Mouse (Mus musculus) ovary, postnatal 36 days (tissue): Measurements from ENCODE around the gene Nt5dc2.

Experiments used
- DNase-seq: peaks from one replicate; pipeline ENCODE4 v3.0.0; 2022; ENCODE audit warnings: low spot score, mixed read lengths

The Nt5dc2 gene

GRCm38 (mm10) chr14:31130236-31131220 lies at the start of gene Nt5dc2:
Gene Nt5dc2, plus strand, starts transcription at chr14:31131053.
- DNase-seq: peak; percentile 92

DNA sequence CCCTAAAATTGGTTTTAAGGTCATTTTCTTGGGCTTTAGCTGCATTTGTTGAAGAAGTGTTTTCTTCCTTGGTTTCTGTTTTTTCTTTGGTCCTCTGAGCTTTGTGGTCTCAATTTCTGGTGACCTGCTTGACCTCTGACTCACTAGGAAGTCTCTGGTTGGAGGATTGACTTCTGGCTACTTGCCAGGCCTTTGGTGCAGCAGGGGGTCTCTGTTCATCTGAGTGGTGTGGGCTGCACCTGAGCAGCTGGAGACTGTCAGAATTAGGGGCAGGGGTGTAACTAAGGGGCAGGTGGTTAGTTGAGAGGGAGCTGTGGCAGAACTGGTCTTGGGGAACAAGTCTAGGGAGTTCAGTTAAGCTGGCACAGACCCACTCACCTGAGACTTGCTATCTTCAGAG lies 49.7 kb upstream of the Nt5dc2 start:
- DNase-seq: no peak

GRCm38 (mm10) chr14:31087433-31087832 lies 43.4 kb upstream of the Nt5dc2 start:
- DNase-seq: no peak

- no peak for DNase-seq
Measured at GRCm38 (mm10) chr14:31088515-31088914, 42.3 kb upstream of the Nt5dc2 start.

DNA sequence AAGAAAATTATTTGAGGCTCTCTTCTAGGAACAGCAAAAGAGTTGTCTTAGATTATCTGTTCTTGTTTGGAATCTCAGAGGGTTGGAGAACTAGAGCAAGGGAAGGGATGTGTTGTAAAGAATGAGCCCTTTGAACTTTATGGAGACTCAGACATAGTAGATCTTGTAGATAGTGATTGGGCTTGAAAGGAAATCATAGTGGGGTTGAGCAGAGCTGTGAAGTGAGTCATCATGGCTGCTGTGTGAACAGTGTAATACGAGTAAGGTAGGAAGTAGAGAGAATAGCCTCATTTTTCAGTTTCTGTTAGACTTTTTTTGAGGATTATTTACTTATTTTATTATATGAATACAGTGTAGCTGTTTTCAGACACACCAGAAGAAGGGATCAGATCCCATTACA lies 40.9 kb upstream of the Nt5dc2 start:
- no peak for DNase-seq

DNA sequence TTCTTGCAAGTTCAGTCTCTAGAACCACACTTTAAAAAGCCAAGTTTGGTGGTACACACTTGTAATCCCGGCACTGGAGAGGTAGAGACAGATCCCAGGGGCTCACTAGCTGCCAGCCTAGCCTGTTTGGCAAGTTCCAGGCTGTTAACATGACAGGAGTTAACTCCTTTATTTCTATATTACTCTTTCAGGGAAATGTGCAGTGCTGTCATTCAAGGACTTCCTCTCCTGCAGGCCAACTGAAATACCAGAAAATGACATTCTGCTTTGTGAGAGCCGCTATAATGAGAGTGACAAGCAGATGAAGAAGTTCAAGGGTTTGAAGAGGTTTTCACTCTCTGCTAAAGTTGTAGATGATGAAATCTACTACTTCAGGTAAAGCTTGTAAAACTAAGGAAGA lies 25.7 kb upstream of the Nt5dc2 start:
- no peak for DNase-seq

DNA sequence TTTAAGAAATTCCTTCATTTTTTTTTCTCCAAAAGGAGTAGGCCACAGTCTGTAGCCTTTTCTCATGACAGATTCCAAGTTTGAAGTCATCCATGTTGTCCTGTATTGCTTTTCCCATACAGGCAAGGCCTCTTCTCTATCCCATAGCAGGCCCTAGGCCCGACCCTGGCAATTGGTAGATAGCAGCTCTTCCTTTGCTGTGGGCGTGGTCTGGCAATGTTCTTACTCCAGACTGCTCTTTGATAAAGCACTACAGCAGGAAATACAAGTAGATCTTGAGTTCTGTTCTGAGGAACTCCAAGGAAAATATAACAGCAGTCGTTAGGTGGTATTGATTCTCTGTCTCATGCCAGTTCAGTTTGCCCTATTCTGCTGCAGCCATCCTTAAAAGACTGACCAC lies 20.2 kb upstream of the Nt5dc2 start:
- DNase-seq: no peak

GRCm38 (mm10) chr14:31112187-31112586 lies 18.7 kb upstream of the Nt5dc2 start:
- DNase-seq: no peak

GRCm38 (mm10) chr14:31114011-31114410 lies 16.8 kb upstream of the Nt5dc2 start:
- DNase-seq: no peak

DNA sequence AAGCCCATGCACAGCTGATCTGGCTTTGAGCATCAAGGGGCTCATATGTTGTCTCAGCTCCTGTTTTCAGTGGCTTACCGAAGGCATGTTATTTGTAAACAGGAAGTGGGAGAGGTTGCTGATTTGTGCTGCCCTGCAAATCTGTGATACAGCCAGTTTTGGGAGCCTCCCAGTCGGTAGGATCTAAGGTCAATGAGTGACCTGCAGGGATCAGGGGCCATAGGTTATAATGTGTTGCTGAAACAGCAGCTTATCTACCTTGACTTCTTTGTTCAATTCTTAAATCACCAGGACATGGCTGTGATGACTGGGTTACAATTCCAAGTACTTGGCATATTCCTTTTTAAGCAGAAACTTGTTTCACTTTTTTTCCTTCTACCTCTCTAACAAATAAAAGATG lies 15.3 kb upstream of the Nt5dc2 start:
- DNase-seq: no peak

- no peak for DNase-seq
Measured at GRCm38 (mm10) chr14:31125106-31126075, 5.5 kb upstream of the Nt5dc2 start.

DNA sequence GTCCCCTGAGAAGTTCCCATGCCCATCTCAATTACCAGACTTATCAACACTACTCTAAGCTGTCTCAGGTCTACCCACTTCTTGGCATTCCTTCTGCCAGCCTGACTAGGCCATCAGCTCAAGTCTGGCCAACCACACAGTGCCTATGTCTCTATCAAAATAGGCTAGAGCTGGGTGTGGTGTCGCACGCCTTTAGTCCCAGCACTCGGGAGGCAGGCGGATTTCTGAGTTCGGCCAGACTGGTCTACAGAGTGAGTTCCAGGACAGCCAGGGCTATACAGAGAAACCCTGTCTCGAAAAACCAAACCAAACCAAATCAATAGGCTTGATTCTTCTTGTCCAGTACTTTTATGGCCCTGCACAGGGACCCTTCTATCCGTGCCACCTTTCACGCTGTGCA lies 4.0 kb upstream of the Nt5dc2 start:
- no peak for DNase-seq

DNA sequence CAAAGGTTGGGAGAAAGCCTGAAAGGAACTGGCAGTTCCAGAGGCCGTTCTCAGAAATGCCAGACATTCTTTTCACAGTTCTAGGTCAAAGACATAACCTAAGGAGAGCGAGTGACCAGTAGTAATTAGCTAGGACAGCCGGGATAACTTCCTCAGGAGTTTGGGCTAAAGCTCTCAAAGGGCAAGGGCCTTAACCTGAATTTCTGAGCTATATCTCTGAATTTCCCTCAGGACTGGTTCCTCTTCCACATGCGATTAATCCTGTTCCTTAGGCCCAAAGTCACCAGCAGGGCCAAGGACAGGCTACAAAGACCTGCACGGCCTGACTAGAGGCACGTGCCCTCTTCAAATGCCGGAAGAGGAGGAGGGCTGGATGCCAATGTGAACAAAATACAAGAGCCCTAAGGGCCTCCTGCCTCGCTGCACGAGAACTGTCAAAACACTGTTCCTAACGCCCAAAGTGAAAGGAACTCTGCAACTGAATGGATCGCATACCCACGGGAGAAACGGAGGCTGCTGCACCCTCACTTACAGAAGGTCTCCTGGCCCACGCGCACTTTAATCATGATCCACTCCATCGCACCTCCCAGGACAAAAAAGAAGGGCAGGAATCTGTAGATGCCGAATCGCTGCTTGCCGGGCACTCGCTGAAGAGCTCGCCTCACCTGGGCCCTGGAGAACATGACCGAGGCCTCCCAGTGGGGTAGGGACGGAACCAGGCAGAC lies 2.6 kb upstream of the Nt5dc2 start:
- DNase-seq: peak; percentile 46

DNA sequence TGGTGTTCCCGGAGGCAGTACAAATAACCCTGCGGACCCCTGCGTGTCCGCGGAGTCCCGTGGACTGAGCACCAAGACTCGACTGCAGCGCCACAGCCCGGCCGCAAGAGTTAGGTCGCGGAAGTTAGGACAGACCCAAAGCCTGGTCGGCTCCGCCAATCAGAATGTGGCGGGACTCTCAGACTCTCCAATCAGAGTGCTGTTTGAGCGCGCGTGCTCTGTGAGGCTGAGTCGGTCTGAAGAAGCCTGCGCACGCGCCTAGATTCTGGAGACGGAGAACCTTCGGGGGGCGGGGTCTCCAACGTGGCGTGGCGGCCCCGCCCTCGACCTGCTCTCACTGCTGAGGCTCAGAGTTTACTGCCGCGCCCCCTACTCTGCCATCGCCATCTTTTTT lies 2.0 kb upstream of the Nt5dc2 start, which contains the start of gene Smim4:
TSS of gene Smim4 (minus strand) at position 131 of the 394 bp plus-strand sequence.
- peak; percentile 96 for DNase-seq

GRCm38 (mm10) chr14:31129326-31130235 lies 1.3 kb upstream of the Nt5dc2 start:
- no peak for DNase-seq

DNA sequence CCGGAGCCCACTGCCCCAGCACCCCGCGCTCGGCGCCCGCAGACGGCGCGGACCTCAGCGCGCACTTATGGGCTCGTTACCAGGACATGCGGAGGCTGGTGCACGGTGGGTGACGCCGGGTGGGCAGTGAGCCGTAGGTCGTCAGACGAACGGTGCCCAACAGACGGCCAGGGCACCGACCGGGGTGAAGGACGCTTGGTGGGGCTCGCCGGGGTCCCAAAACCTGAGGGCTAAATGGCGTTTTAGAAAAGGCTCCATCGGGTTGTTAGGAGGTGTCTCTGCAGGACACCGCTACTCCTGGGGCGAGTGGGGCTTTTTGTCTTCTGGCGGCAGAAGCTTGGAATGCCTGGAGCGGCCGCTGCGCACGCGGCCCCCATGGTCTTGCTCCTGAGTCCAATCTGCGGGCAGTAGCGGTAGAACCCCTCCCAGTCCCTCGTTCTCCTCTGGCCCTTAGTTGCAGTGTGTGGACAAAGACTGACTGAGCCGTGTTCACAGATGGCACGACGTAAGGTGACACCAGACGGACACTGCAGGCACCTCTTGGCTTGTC lies 494 bp downstream of the Nt5dc2 start:
- DNase-seq: peak; percentile 34

DNA sequence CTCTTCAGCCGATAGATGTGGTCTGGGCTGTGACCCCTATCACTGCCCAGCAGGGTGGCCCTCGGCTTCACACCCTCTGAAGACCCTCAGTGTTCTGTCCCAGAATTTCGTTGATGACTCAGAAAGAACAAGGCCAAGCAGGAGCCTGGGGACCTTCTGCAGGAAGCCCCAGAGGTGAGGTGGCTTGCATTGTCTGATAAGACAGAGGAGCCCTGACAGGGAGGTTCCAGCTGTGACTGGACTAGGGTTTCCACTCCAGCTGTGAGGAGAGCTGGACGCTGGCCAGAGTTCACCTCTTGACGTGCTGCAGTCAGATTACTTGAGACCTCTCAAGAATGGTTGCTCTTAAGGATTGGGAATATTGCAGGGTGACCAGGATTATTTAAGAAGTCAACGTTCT lies 1.2 kb downstream of the Nt5dc2 start:
- no peak for DNase-seq

DNA sequence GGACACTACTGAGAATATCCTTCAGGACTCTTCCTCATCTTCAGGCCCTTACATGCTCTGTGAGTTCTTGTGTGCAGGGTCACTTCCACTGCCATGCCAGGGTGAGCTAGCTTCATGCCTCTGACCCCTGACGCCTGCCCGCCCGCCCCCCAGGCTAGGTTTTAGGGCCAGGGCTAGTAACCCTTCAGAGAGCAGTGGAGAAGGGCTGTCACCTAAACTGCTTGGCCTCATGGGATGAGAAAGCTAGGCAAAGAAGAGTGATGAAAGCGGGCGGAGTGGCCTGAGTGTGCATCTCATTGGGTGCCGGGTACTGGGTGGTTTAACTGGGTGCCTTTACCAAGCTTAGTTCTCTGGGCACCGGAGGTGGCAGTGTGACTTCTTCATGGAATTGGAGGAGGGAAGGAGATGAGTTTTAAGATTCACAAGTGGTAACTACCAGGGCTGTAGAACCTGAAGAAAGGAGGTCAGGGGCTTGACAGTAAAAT lies 1.7 kb downstream of the Nt5dc2 start:
- DNase-seq: no peak

- DNase-seq: peak; percentile 2
Measured at GRCm38 (mm10) chr14:31133023-31133665, 2.3 kb downstream of the Nt5dc2 start.
